Mouse (Mus musculus) T-helper 1 cell (primary cell): ENCODE data around the gene Dtymk.

Experiments
- in situ Hi-C: fragments of 300-600 bp; cut with MboI, MseI; formaldehyde crosslinking; loops from one replicate; pipeline ENCODE4 v1.15.1; 2025; ENCODE audit warnings: high pct_unique_total_duplicates

Dtymk gene

DNA sequence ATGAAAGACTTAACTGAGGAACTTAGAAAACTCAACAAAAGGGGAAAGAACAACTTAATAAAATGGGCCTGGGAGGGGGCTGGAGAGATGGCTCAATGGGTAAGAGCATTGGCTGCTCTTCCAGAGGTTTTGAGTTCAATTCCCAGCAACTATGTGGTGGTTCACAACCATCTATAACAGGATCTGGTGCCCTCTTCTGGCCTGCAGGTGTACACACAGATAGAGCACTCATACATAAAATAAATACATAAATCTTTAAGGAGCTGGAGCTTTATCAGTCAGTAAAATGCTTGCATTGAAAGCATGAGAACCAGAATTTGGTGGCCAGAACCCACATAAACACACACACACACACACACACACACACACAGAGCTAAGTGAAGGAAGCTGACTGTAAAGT, 58.8 kb downstream of the Dtymk start:
- in situ Hi-C loops, result no loop called here
